In genomic region chr4:134101979-134102741, GRCm38 (mm10) we compare ENCODE assay signal across 8 mouse cellular contexts. TPM values are rescaled to one million over a fixed set of nuclear protein-coding genes. Genes with fewer than 3 reads are reported as not detected.
DNase-seq lines count a peak whose midpoint lies in the region; ATAC-seq and TF ChIP-seq lines count a peak whose summit lies in the region.

Gene Ubxn11, plus strand, starts transcription at chr4:134102570.

- ATAC-seq in forebrain, embryonic 15.5 days (replicated peaks): peak; percentile 100
- peak; percentile 85 for ATAC-seq in neutrophil, adult 5-6 weeks (ENCODE audit: extremely low read depth, insufficient number of reproducible peaks, low FRiP score, poor library complexity, severe bottlenecking)

- in situ Hi-C loops in ES-E14 (cut with MboI; ENCODE audit: low sequenced_read_pairs in 2 of 2, unreplicated experiment in 2 of 2): no loop called here

- no peaks in the 10 kb centered on the region for H3K36me3 ChIP-seq in ES-E14 (ENCODE audit: control insufficient read depth, insufficient read depth, low read length, poor library complexity, severe bottlenecking)
- H3K36me3 ChIP-seq in forebrain, embryonic 15.5 days: no peaks in the 10 kb centered on the region

- H3K9me3 ChIP-seq in ES-E14 (ENCODE audit: control insufficient read depth, insufficient read depth, low read depth, low read length): no peaks in the 10 kb centered on the region
- no peaks in the 10 kb centered on the region for H3K9me3 ChIP-seq in forebrain, embryonic 15.5 days

- H3K4me1 ChIP-seq in ES-E14 (ENCODE audit: control insufficient read depth in 2 of 2, insufficient read depth in 2 of 2, low read length in 2 of 2, poor library complexity in 1 of 2): peaks cover 1 to 8% of the 10 kb centered on the region in 2 experiments; a peak in 2 of 4 replicates
- H3K4me1 ChIP-seq in forebrain, embryonic 15.5 days: peaks cover 8% of the 10 kb centered on the region
- no peaks in the 10 kb centered on the region for H3K4me1 ChIP-seq in lung, adult 2 months (ENCODE audit: control insufficient read depth, insufficient read depth, low read length)

- peak within 1 kb of the TSS; percentile 73 for H3K4me2 ChIP-seq in forebrain, embryonic 15.5 days (replicated peaks)

- intact Hi-C loops in heart, postnatal 25 days (cut with DNase I): no loop called here

- TF ChIP-seq POLR2A in lung, adult 2 months (IDR thresholded peaks at IDR 0.05; ENCODE audit: borderline replicate concordance, extremely low read depth, low read depth, low read length): 0 out of 2 replicates have a peak, but pooled peaks have one; percentile 23

- no peaks in the 10 kb centered on the region for H3K27me3 ChIP-seq in forebrain, embryonic 15.5 days

- 17% methylated on average over 34 of the region's 34 CpGs for WGBS in forebrain, embryonic 15.5 days
- WGBS in lung, adult 2 months: 18% methylated on average over 34 of the region's 34 CpGs

- H3K9ac ChIP-seq in ES-E14 (ENCODE audit: insufficient read depth, low read depth, low read length, poor library complexity, severe bottlenecking): peak within 1 kb of the TSS; percentile 80
- H3K9ac ChIP-seq in forebrain, embryonic 15.5 days (replicated peaks): peak within 1 kb of the TSS; percentile 70

- H3K27ac ChIP-seq in ES-E14 (ENCODE audit: insufficient read depth, low read depth, low read length, poor library complexity, severe bottlenecking): no peak within 1 kb of the TSS
- no peak within 1 kb of the TSS; the same call in 1 of the 2 replicates for H3K27ac ChIP-seq in forebrain, embryonic 15.5 days (replicated peaks)

- TF ChIP-seq CTCF in lung, adult 2 months (IDR thresholded peaks at IDR 0.05; ENCODE audit: insufficient read depth, low read length): no peak

- H3K4me3 ChIP-seq in ES-E14 (ENCODE audit: insufficient read depth in 1 of 2, low read depth in 1 of 2, low read length in 2 of 2, poor library complexity in 1 of 2, severe bottlenecking in 1 of 2): peak within 1 kb of the TSS; percentile 83 to 86
- peak within 1 kb of the TSS; percentile 72 for H3K4me3 ChIP-seq in forebrain, embryonic 15.5 days
- H3K4me3 ChIP-seq in lung, adult 2 months (replicated peaks; ENCODE audit: extremely low read depth, low read depth, low read length): peak within 1 kb of the TSS; percentile 86

- DNase-seq in ES-E14 (ENCODE audit: low read depth, low spot score): peak; percentile 89
- DNase-seq in cerebellum, adult 11-12 months: peak; percentile 90
- DNase-seq in heart, postnatal 25 days (ENCODE audit: low spot score): peak; percentile 75
- peak; percentile 91 to 96 for DNase-seq in layer of hippocampus, adult 18-20 months (ENCODE audit: low spot score in 2 of 2)
- peak; percentile 78 for DNase-seq in lung, adult 2 months
- DNase-seq in thymus, adult 18-20 months: peak; percentile 78 to 84

TF ChIP-seq in ES-E14, 5 proteins besides CTCF, POLR2A, EP300 and RAD21:
- TF ChIP-seq HCFC1 (IDR thresholded peaks at IDR 0.05; ENCODE audit: borderline replicate concordance, insufficient read depth, low read length) (peak; percentile 88), MAFK (IDR thresholded peaks at IDR 0.05; ENCODE audit: insufficient read depth, low read depth, low read length) (no peak), ZNF384 (IDR thresholded peaks at IDR 0.05; ENCODE audit: low read depth, low read length) (no peak), ZC3H11A (IDR thresholded peaks at IDR 0.05; ENCODE audit: borderline replicate concordance, low read depth, low read length) (no peak), CHD2 (IDR thresholded peaks at IDR 0.05; ENCODE audit: low read depth, low read length) (peak; percentile 60; the same call in 1 of the 2 replicates)

RNA-seq across cellular contexts. Expression of gene Ubxn11, which starts in this region (rescaled TPM):
- total RNA-seq in ES-E14 (2012; rRNA removed): 12.4 and 23.3 TPM in 2 replicates
- 12.8 and 15.7 TPM in 2 replicates for polyA plus RNA-seq in forebrain, embryonic 15.5 days (2015; fragmentation: Nextera tagmentation; extraction: Ambion mirVana)
- 1 to 10 TPM; 1.1 to 1.5 TPM for total RNA-seq in heart, postnatal 25 days (2021)
- 10 to 100 TPM; 33.5 TPM for total RNA-seq in layer of hippocampus, adult 18-20 months (2021)
- 28.8 and 30.0 TPM in 2 replicates for polyA plus RNA-seq in lung, adult 2 months (2012; rRNA removed)
- total RNA-seq in neutrophil, adult 5-6 weeks (2017): 15.0 and 22.1 TPM in 2 replicates
